8 mouse cellular contexts compared by ENCODE assay signal in the genomic region with DNA sequence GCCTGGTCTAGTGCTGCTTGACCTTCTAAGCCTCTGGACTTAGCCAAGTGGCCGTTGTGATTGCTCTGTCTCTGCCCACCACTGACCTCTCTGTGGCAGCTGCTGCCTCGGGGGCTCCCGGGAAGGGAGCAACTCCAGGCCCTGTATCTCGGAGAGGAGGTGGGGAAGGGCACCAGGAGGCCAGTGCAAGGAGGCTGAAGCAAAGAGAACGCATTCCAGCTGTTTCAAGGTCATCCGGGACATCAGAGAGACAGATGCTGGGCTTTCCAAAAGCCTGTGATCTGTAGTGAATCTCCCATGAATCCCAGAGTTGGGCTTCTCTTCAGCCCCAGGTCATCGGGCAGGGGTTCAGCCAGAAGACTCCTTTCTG. TPM values are rescaled to one million over a fixed set of nuclear protein-coding genes. Genes with fewer than 3 reads are reported as not detected.
DNase-seq lines count a peak whose midpoint lies in the region; ATAC-seq and TF ChIP-seq lines count a peak whose summit lies in the region.

No protein-coding gene starts in this region.

- no peak for TF ChIP-seq CTCF in liver, postnatal 0 days (IDR thresholded peaks at IDR 0.05; ENCODE audit: low read depth)

- no peak for DNase-seq in forebrain, embryonic 14.5 days (ENCODE audit: low spot score)
- peak; percentile 24 for DNase-seq in urinary bladder, postnatal 14 days (ENCODE audit: low spot score)
- DNase-seq in urinary bladder, adult 2 months (ENCODE audit: low spot score), result no peak
- no peak for DNase-seq in liver, postnatal 0 days
- no peak for DNase-seq in spleen, adult 12 weeks (ENCODE audit: low spot score)
- no peak for DNase-seq in urinary bladder, adult 18-20 months (ENCODE audit: low spot score in 2 of 2)
- no peak for DNase-seq in adrenal gland, postnatal 4 days (ENCODE audit: low spot score in 2 of 2)

- WGBS in forebrain, embryonic 14.5 days, result 44% methylated on average over 7 of the region's 7 CpGs
- 38% methylated on average over 7 of the region's 7 CpGs for WGBS in forebrain, embryonic 12.5 days
- WGBS in liver, postnatal 0 days (ENCODE audit: insufficient replicate concordance), result 46% methylated on average over 7 of the region's 7 CpGs

- ATAC-seq in forebrain, embryonic 14.5 days, result no peak
- ATAC-seq in forebrain, embryonic 12.5 days (ENCODE audit: low FRiP score), result no peak
- ATAC-seq in liver, postnatal 0 days, result no peak

- H3K27me3 ChIP-seq in forebrain, embryonic 14.5 days (replicated peaks; ENCODE audit: control insufficient read depth, insufficient read depth, low read length), result no peaks in the 10 kb centered on the region
- no peaks in the 10 kb centered on the region for H3K27me3 ChIP-seq in forebrain, embryonic 12.5 days
- no peaks in the 10 kb centered on the region for H3K27me3 ChIP-seq in liver, postnatal 0 days (ENCODE audit: insufficient read depth, low read length)

- no peak overlapping the region for H3K9ac ChIP-seq in forebrain, embryonic 14.5 days (ENCODE audit: low read length)
- H3K9ac ChIP-seq in forebrain, embryonic 12.5 days, result no peak overlapping the region
- H3K9ac ChIP-seq in liver, postnatal 0 days (replicated peaks), result no peak overlapping the region

- no peak overlapping the region for H3K4me3 ChIP-seq in forebrain, embryonic 14.5 days (ENCODE audit: low read depth, low read length)
- H3K4me3 ChIP-seq in forebrain, embryonic 12.5 days (replicated peaks), result no peak overlapping the region
- no peak overlapping the region for H3K4me3 ChIP-seq in liver, postnatal 0 days (ENCODE audit: low read depth, low read length)

- H3K4me2 ChIP-seq in forebrain, embryonic 14.5 days (ENCODE audit: low read length), result no peak overlapping the region
- H3K4me2 ChIP-seq in forebrain, embryonic 12.5 days, result no peak overlapping the region
- H3K4me2 ChIP-seq in liver, postnatal 0 days (ENCODE audit: low read depth, low read length), result no peak overlapping the region

- TF ChIP-seq EP300 in liver, postnatal 0 days (IDR thresholded peaks at IDR 0.05; ENCODE audit: low read depth), result no peak

- H3K27ac ChIP-seq in forebrain, embryonic 14.5 days (ENCODE audit: low read depth, low read length), result peak overlapping the region; percentile 27; the same call in 1 of the 2 replicates
- no peak overlapping the region for H3K27ac ChIP-seq in forebrain, embryonic 12.5 days
- peak overlapping the region; percentile 25 for H3K27ac ChIP-seq in liver, postnatal 0 days (ENCODE audit: low read depth)

- peaks cover 6% of the 10 kb centered on the region; the same call in 1 of the 2 replicates for H3K4me1 ChIP-seq in forebrain, embryonic 14.5 days (ENCODE audit: control insufficient read depth, insufficient read depth, low read length)
- peaks cover 21% of the 10 kb centered on the region for H3K4me1 ChIP-seq in forebrain, embryonic 12.5 days
- no peaks in the 10 kb centered on the region for H3K4me1 ChIP-seq in liver, postnatal 0 days (ENCODE audit: insufficient read depth)

- no peaks in the 10 kb centered on the region for H3K9me3 ChIP-seq in forebrain, embryonic 14.5 days (replicated peaks; ENCODE audit: control insufficient read depth, low read length)
- no peaks in the 10 kb centered on the region for H3K9me3 ChIP-seq in forebrain, embryonic 12.5 days
- no peaks in the 10 kb centered on the region for H3K9me3 ChIP-seq in liver, postnatal 0 days (ENCODE audit: low read length)

- H3K36me3 ChIP-seq in forebrain, embryonic 14.5 days (ENCODE audit: control insufficient read depth, insufficient read depth, low read length), result no peaks in the 10 kb centered on the region
- no peaks in the 10 kb centered on the region for H3K36me3 ChIP-seq in forebrain, embryonic 12.5 days (replicated peaks)
- H3K36me3 ChIP-seq in liver, postnatal 0 days (replicated peaks; ENCODE audit: insufficient read depth, low read length), result no peaks in the 10 kb centered on the region

RNA-seq across cellular contexts. Expression of gene Zfp366, which starts 54.5 kb away (rescaled TPM):
- 0.43 and 0.78 TPM in 2 replicates for polyA plus RNA-seq in forebrain, embryonic 14.5 days (2014; fragmentation: Nextera tagmentation; extraction: Ambion mirVana)
- polyA plus RNA-seq in forebrain, embryonic 12.5 days (2016; fragmentation: Nextera tagmentation; extraction: Ambion mirVana), result 0.45 and 0.46 TPM in 2 replicates
- 1.1 and 3.0 TPM in 2 replicates for polyA plus RNA-seq in urinary bladder, adult 2 months (2012; rRNA removed)
- polyA plus RNA-seq in liver, postnatal 0 days (2015; fragmentation: Nextera tagmentation; extraction: Ambion mirVana), result 0.33 and 0.39 TPM in 2 replicates
- total RNA-seq in adrenal gland, postnatal 4 days (2021), result 1 to 10 TPM; 4.8 to 6.9 TPM
